In the genomic region with DNA sequence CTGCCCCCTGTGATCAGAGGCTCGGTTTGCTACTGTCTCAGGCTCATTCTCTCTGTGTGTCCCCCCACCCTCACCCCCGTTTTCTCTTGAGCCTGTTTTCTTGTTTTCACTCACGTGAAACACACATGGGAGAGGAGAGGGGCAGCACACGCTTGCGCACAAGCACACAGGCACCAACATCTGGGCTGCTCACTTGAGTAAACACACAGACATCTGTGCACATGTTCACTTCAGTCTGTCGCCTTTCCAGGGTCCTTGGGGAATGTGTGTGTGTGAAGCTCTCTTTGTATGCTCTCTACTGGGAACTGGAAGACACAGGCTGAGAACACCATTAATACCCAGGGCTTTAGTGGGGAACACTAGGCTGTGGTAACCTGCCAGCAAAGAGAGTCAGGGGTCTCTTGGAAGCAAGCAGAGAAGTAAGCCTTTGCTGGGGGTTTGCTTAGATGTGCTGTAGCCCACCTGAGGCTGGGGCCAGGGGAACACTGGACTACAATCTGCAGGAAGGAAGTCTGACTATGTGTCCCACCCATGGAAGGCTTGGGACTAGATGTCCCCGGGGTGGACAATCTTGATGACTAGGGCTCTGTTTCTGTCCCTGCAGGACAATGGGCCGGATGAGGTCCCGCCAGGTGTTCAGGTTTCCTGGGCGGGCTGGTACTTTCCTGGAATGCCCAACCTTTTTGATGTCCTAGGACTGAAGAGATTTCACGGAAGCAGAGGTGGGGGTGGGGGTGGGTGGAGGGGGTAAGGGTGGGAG, we compare ENCODE assay signal across 12 mouse cellular contexts. TPM values are rescaled to one million over a fixed set of nuclear protein-coding genes. Genes with fewer than 3 reads are reported as not detected.
DNase-seq lines count a peak whose midpoint lies in the region; ATAC-seq lines count a peak whose summit lies in the region.
"Had no signal": no experiment of that assay in that cellular context is flagged by ENCODE, and none has a peak within 500 bp of the region (broad histone marks: within the 10 kb centered on the region; RNA-seq: fewer than 3 reads in every experiment).

No protein-coding gene starts in this region.

- no peaks in the 10 kb centered on the region for H3K36me3 ChIP-seq in hindbrain, embryonic 13.5 days
- no peaks in the 10 kb centered on the region for H3K36me3 ChIP-seq in hindbrain, embryonic 11.5 days (ENCODE audit: control insufficient read depth, insufficient read depth, low read length)
- no peaks in the 10 kb centered on the region for H3K36me3 ChIP-seq in neural tube, embryonic 11.5 days (ENCODE audit: control insufficient read depth, insufficient read depth, low read length)
- H3K36me3 ChIP-seq in neural tube, embryonic 15.5 days: no peaks in the 10 kb centered on the region

- H3K9ac ChIP-seq in hindbrain, embryonic 13.5 days: no peak overlapping the region
- no peak overlapping the region for H3K9ac ChIP-seq in hindbrain, embryonic 11.5 days (ENCODE audit: low read depth, low read length)
- H3K9ac ChIP-seq in neural tube, embryonic 11.5 days (ENCODE audit: low read length): no peak overlapping the region
- H3K9ac ChIP-seq in neural tube, embryonic 15.5 days (replicated peaks): no peak overlapping the region

- H3K27ac ChIP-seq in hindbrain, embryonic 13.5 days: peak overlapping the region; percentile 23; the same call in 1 of the 2 replicates
- H3K27ac ChIP-seq in hindbrain, embryonic 11.5 days (ENCODE audit: low read depth, low read length): no peak overlapping the region
- peak overlapping the region; percentile 3; the same call in 1 of the 2 replicates for H3K27ac ChIP-seq in neural tube, embryonic 11.5 days (ENCODE audit: low read depth, low read length)
- no peak overlapping the region for H3K27ac ChIP-seq in neural tube, embryonic 15.5 days (replicated peaks)

- WGBS in hindbrain, embryonic 13.5 days: 72% methylated on average over 11 of the region's 11 CpGs
- WGBS in hindbrain, embryonic 11.5 days: 77% methylated on average over 11 of the region's 11 CpGs
- 73% methylated on average over 11 of the region's 11 CpGs for WGBS in neural tube, embryonic 11.5 days
- 76% methylated on average over 11 of the region's 11 CpGs for WGBS in neural tube, embryonic 15.5 days

- ATAC-seq in hindbrain, embryonic 13.5 days (ENCODE audit: low FRiP score): no peak
- ATAC-seq in hindbrain, embryonic 11.5 days (ENCODE audit: low FRiP score): no peak
- ATAC-seq in neural tube, embryonic 11.5 days (ENCODE audit: insufficient read depth, low FRiP score, low TSS enrichment): no peak
- no peak for ATAC-seq in neural tube, embryonic 15.5 days (ENCODE audit: low FRiP score)

- no peaks in the 10 kb centered on the region for H3K9me3 ChIP-seq in hindbrain, embryonic 13.5 days
- no peaks in the 10 kb centered on the region for H3K9me3 ChIP-seq in hindbrain, embryonic 11.5 days (ENCODE audit: control insufficient read depth, low read length)
- no peaks in the 10 kb centered on the region for H3K9me3 ChIP-seq in neural tube, embryonic 11.5 days (ENCODE audit: control insufficient read depth, low read length)
- H3K9me3 ChIP-seq in neural tube, embryonic 15.5 days (replicated peaks): no peaks in the 10 kb centered on the region

- no peak for DNase-seq in hindbrain, embryonic 11.5 days (ENCODE audit: low spot score)
- DNase-seq in neural tube, embryonic 11.5 days (ENCODE audit: low spot score): no peak
- DNase-seq in heart, postnatal 4 days: peak; percentile 33
- DNase-seq in thymus, postnatal 14 days: peak; percentile 66
- DNase-seq in liver: no peak
- no peak for DNase-seq in right cerebral cortex, postnatal 36 days (ENCODE audit: low spot score in 2 of 2)
- DNase-seq: cerebellum, adult 9-11 months; layer of hippocampus, adult 9-11 months had no signal

- H3K4me2 ChIP-seq in hindbrain, embryonic 13.5 days: no peak overlapping the region
- H3K4me2 ChIP-seq in hindbrain, embryonic 11.5 days (replicated peaks; ENCODE audit: low read depth, low read length): no peak overlapping the region
- no peak overlapping the region for H3K4me2 ChIP-seq in neural tube, embryonic 11.5 days (ENCODE audit: low read depth)
- no peak overlapping the region for H3K4me2 ChIP-seq in neural tube, embryonic 15.5 days
- H3K4me2 ChIP-seq: liver, embryonic 11.5 days had no signal

- no peak overlapping the region for H3K4me3 ChIP-seq in hindbrain, embryonic 13.5 days
- no peak overlapping the region for H3K4me3 ChIP-seq in hindbrain, embryonic 11.5 days (ENCODE audit: low read depth, low read length)
- H3K4me3 ChIP-seq in neural tube, embryonic 11.5 days (ENCODE audit: low read depth, low read length): no peak overlapping the region
- H3K4me3 ChIP-seq in neural tube, embryonic 15.5 days (replicated peaks): no peak overlapping the region
- H3K4me3 ChIP-seq: myocyte had no signal

- no peaks in the 10 kb centered on the region for H3K27me3 ChIP-seq in hindbrain, embryonic 13.5 days
- H3K27me3 ChIP-seq in hindbrain, embryonic 11.5 days (ENCODE audit: control insufficient read depth, insufficient read depth, low read length): no peaks in the 10 kb centered on the region
- H3K27me3 ChIP-seq in neural tube, embryonic 11.5 days (ENCODE audit: control insufficient read depth, insufficient read depth, low read length): no peaks in the 10 kb centered on the region
- H3K27me3 ChIP-seq in neural tube, embryonic 15.5 days (replicated peaks): no peaks in the 10 kb centered on the region

- peaks cover 11% of the 10 kb centered on the region for H3K4me1 ChIP-seq in hindbrain, embryonic 13.5 days (replicated peaks)
- H3K4me1 ChIP-seq in hindbrain, embryonic 11.5 days (replicated peaks; ENCODE audit: control insufficient read depth, insufficient read depth, low read length): no peaks in the 10 kb centered on the region
- no peaks in the 10 kb centered on the region for H3K4me1 ChIP-seq in neural tube, embryonic 11.5 days (ENCODE audit: control insufficient read depth, insufficient read depth, low read length)
- H3K4me1 ChIP-seq in neural tube, embryonic 15.5 days: 0 out of 2 replicates have a peak, but pooled peaks cover 2% of the 10 kb centered on the region

RNA-seq across cellular contexts. Expression of gene Sema7a, which starts 30.0 kb away (rescaled TPM):
- polyA plus RNA-seq in hindbrain, embryonic 13.5 days (2015; fragmentation: Nextera tagmentation; extraction: Ambion mirVana): 2.9 and 4.2 TPM in 2 replicates
- polyA plus RNA-seq in hindbrain, embryonic 11.5 days (2014; fragmentation: Nextera tagmentation; extraction: Ambion mirVana): 2.0 and 3.6 TPM in 2 replicates
- 1.6 and 2.0 TPM in 2 replicates for polyA plus RNA-seq in neural tube, embryonic 11.5 days (2014; fragmentation: Nextera tagmentation; extraction: Ambion mirVana)
- 2.0 and 2.9 TPM in 2 replicates for polyA plus RNA-seq in neural tube, embryonic 15.5 days (2015; fragmentation: Nextera tagmentation; extraction: Ambion mirVana)
- total RNA-seq in heart, postnatal 4 days (2021): 10 to 100 TPM; 26.0 to 30.1 TPM

RNA-seq across cellular contexts. Expression of gene Cyp11a1, which starts 36.3 kb away (rescaled TPM):
- polyA plus RNA-seq in hindbrain, embryonic 13.5 days (2015; fragmentation: Nextera tagmentation; extraction: Ambion mirVana): 0.31 and 0.57 TPM in 2 replicates
- not detected in 2 replicates for polyA plus RNA-seq in hindbrain, embryonic 11.5 days (2014; fragmentation: Nextera tagmentation; extraction: Ambion mirVana)
- 0.16 TPM in 1 of 2 replicates, not detected in the other for polyA plus RNA-seq in neural tube, embryonic 11.5 days (2014; fragmentation: Nextera tagmentation; extraction: Ambion mirVana)
- 1.9 and 4.9 TPM in 2 replicates for polyA plus RNA-seq in neural tube, embryonic 15.5 days (2015; fragmentation: Nextera tagmentation; extraction: Ambion mirVana)
- under 1 TPM; 0.45 to 0.69 TPM for total RNA-seq in heart, postnatal 4 days (2021)
- polyA plus RNA-seq: liver, embryonic 11.5 days had no signal

RNA-seq across cellular contexts. Expression of gene Ubl7, which starts 59.1 kb away (rescaled TPM):
- 165 and 173 TPM in 2 replicates for polyA plus RNA-seq in hindbrain, embryonic 13.5 days (2015; fragmentation: Nextera tagmentation; extraction: Ambion mirVana)
- polyA plus RNA-seq in hindbrain, embryonic 11.5 days (2014; fragmentation: Nextera tagmentation; extraction: Ambion mirVana): 121 and 122 TPM in 2 replicates
- polyA plus RNA-seq in neural tube, embryonic 11.5 days (2014; fragmentation: Nextera tagmentation; extraction: Ambion mirVana): 119 and 124 TPM in 2 replicates
- 158 and 175 TPM in 2 replicates for polyA plus RNA-seq in neural tube, embryonic 15.5 days (2015; fragmentation: Nextera tagmentation; extraction: Ambion mirVana)
- total RNA-seq in heart, postnatal 4 days (2021): 10 to 100 TPM; 66.3 to 66.5 TPM

Comparison
In these comparisons a context has a peak if more than half of its experiments do, and no peak if none do; other contexts are left out.
1. H3K27ac ChIP-seq: peak in hindbrain, embryonic 13.5 days (single experiment) and neural tube, embryonic 11.5 days (single experiment); none in hindbrain, embryonic 11.5 days (single experiment) and neural tube, embryonic 15.5 days (single experiment).
2. DNase-seq: peak in heart, postnatal 4 days (single experiment) and thymus, postnatal 14 days (single experiment); none in hindbrain, embryonic 11.5 days (single experiment), neural tube, embryonic 11.5 days (single experiment), liver (single experiment) and right cerebral cortex, postnatal 36 days (0 of 2).